Mouse (Mus musculus) hindbrain, embryonic 12.5 days (tissue): ENCODE measurements around the gene Gtf2h3. TPM values are rescaled to one million over a fixed set of nuclear protein-coding genes. Genes with fewer than 3 reads are reported as not detected.
A peak's percentile ranks its signal among the peaks of the same experiment; 100 is the strongest.

Source experiments
- ATAC-seq: fragments of 200-750 bp; cut with Nextera tagmentation; 2 replicates; pipeline ENCODE4 v1.8.0; 2017; ENCODE audit warnings: moderate TSS enrichment; ENCODE audit not compliant: low FRiP score
- H3K27ac ChIP-seq: fragments of 300-500 bp; sonication (generic); 2 replicates; pipeline ENCODE4 v1.5.1; 2016; ENCODE audit warnings: mild to moderate bottlenecking
- H3K27me3 ChIP-seq: fragments of 300-500 bp; sonication (generic); 2 replicates; pipeline ENCODE4 v1.6.1; 2016; ENCODE audit warnings: mild to moderate bottlenecking
- H3K36me3 ChIP-seq: fragments of 300-500 bp; sonication (generic); 2 replicates; pipeline ENCODE4 v1.6.1; 2016; ENCODE audit warnings: mild to moderate bottlenecking
- H3K4me1 ChIP-seq: fragments of 300-500 bp; sonication (generic); 2 replicates; pipeline ENCODE4 v1.6.1; 2016
- H3K4me2 ChIP-seq: fragments of 300-500 bp; sonication (generic); replicated peaks from 2 replicates; pipeline ENCODE4 v1.6.1; 2016; ENCODE audit warnings: mild to moderate bottlenecking
- H3K4me3 ChIP-seq: fragments of 300-500 bp; sonication (generic); 2 replicates; pipeline ENCODE4 v1.5.1; 2016; ENCODE audit warnings: mild to moderate bottlenecking
- H3K9ac ChIP-seq: fragments of 300-500 bp; sonication (generic); 2 replicates; pipeline ENCODE4 v1.6.1; 2016; ENCODE audit warnings: mild to moderate bottlenecking, moderate library complexity
- H3K9me3 ChIP-seq: fragments of 300-500 bp; sonication (generic); replicated peaks from 2 replicates; pipeline ENCODE4 v1.6.1; 2016; ENCODE audit warnings: mild to moderate bottlenecking
- WGBS: fragments of 180-500 bp; shearing (Covaris S2); methylation state at CpG from one replicate; pipeline ENCODE4 v1.1.7; 2016; 5-methylcytosine and 5-hydroxymethylcytosine counted together
- polyA plus RNA-seq: library from polyadenylated mRNA; unstranded; fragments of >200 nt; fragmentation: Nextera tagmentation; extraction: Ambion mirVana; gene quantifications from 2 replicates; pipeline ENCODE4 v1.2.1, GENCODE M21; 2016

Gene Gtf2h3
- polyA plus RNA-seq = 65.6 and 71.0 TPM in 2 replicates

DNA sequence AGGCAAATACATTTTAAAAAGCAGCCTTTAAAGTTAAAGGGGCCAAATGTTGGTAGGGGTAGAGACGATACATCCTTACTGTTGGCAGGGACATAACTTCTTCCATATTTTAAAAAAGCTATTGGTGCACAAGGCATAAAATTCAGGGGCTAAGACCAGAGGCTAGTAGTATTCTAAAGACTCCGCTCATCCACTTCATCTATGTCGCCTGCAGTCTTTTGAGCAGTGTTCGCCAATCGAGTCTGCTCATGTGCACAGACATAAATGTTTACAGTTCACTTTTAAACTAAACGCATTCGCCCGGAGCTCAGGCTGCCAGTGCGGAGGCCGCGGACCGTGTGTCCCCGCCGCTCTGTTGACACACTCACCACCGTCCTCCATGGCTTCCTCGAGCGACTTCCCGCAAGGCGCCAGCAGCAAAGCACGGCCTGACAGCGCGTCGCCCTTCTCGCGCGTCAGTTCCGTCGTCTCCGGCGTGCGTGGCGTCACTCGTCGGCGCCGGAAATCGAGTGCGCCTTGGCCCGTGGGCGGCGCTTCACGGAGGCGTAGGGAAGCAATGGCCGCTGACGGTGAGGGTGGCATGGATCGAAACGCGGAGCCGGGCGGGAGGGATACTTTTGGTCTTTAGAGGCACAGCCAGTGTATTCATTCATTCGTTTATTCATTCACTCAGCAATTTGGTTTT, at the start of gene Gtf2h3, which contains the start of gene Eif2b1:
Gene Gtf2h3, plus strand, starts transcription at position 508 of the 685 bp plus-strand sequence.
Gene Eif2b1, minus strand, starts transcription at position 499 of the 685 bp plus-strand sequence.
- Histone ChIP-seq H3K27me3 (no peaks in the 10 kb centered on the region), H3K9ac (peak within 1 kb of the TSS; percentile 73), H3K4me1 (peaks cover 19% of the 10 kb centered on the region), H3K9me3 (no peaks in the 10 kb centered on the region), H3K27ac (peak within 1 kb of the TSS; percentile 19; the same call in 1 of the 2 replicates), H3K36me3 (peaks cover 43% of the 10 kb centered on the region), H3K4me3 (peak within 1 kb of the TSS; percentile 62), H3K4me2 (peak within 1 kb of the TSS; percentile 77)
- 1% methylated on average over 51 of the region's 51 CpGs for WGBS
- ATAC-seq = peak; percentile 89

DNA sequence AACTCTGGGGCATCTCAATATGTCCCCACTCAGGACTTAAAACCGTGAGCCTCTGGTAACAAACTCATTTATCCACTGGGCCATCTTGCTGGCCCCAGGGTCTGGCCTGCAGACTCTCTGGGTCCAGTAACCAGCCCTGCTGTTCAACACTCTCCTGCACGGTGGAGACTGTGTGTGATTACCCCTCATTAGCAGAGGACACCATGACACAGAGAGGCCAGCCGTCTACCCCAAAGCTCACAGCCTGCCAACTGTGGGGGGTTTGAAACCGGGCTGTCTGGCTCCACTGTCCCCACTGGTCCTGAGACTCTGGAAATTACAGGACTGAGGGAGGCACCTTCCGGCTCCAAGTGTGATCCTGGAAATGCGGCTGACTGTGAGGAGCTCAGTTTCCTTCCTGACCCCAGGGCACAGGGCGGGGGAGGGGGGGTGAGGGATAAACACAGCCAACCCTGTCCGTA, 49.7 kb upstream of the Gtf2h3 start:
- 30% methylated on average over 8 of the region's 8 CpGs for WGBS
- peak overlapping the region; percentile 81 for H3K4me3 ChIP-seq
- peak overlapping the region; percentile 73 for H3K4me2 ChIP-seq
- H3K27me3 ChIP-seq = no peaks in the 10 kb centered on the region
- H3K9ac ChIP-seq = peak overlapping the region; percentile 53; the same call in 1 of the 2 replicates
- ATAC-seq = no peak
- H3K4me1 ChIP-seq = peaks cover 38% of the 10 kb centered on the region
- H3K27ac ChIP-seq = no peak overlapping the region
- H3K36me3 ChIP-seq = no peaks in the 10 kb centered on the region
- no peaks in the 10 kb centered on the region for H3K9me3 ChIP-seq

DNA sequence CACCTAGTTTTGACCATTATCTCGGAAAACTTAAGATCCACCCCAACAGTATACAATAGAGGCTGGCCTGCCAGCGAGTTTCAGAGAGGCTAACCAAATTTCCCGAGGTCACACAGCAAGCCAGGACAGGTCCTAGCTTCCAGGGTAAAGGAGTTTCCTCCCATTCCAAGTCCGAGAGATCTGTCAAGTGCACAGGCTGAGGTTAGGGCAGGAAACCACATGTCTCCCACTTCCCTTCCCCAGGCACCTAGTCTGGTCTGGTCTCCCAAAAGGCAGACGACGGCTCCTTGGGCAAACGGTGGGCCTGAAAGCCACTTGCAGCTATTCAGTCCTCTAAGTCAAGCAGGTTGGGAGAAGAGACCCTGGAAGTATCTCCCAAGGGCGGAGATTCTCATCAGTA, 49.2 kb upstream of the Gtf2h3 start:
- WGBS = 58% methylated on average over 8 of the region's 8 CpGs
- peak overlapping the region; percentile 81 for H3K4me3 ChIP-seq
- peak overlapping the region; percentile 75; the same call in 1 of the 2 replicates for H3K9ac ChIP-seq
- H3K27ac ChIP-seq = no peak overlapping the region
- no peaks in the 10 kb centered on the region for H3K27me3 ChIP-seq
- H3K4me2 ChIP-seq = peak overlapping the region; percentile 73
- H3K36me3 ChIP-seq = no peaks in the 10 kb centered on the region
- H3K9me3 ChIP-seq = no peaks in the 10 kb centered on the region
- no peak for ATAC-seq
- peaks cover 38% of the 10 kb centered on the region for H3K4me1 ChIP-seq

DNA sequence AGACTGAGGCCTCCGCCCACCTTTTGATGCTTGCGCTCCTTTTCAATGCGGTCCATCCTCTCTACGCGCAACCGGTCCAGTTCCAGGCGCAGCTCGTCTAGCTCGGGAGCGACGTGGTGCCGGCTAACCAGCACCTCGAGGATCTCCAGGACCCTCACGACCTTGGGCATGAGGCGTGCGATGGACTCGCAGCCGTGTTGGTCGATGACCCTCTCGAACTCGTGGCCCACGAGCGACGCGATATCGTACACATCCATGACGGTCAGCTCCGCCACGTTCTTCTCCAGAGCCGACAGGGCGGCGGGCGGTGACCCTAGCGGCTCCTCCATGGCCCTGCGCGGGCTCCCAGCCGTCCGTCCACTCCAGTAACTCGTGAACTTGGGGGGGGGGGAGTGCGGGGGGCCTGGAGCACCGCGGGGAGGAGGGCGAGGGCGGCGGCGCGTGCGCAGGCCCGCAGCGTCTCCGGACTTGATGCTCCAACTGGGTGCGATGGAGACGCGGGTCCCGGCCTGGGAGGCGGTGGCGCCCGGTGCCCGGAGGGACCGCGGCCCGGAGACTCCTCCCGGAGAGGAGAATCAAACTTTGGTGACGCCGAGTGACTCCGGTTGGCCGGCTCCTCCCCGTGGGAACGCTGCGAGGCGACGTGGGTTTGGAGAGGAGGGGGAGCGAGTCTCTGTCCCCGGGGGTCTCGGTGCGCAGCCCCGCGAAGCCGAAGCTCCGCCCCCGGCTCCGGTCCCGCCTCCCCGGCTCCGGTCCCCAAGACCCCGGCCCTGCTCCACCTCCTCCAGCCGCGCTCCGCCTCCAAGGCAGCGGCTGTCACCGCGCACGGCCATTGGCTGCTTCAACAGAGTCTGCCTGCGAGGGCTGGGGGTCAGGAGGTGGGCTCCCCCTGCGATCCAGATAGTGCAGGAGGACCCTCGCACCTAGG, 48.0 kb upstream of the Gtf2h3 start, which contains the start of gene Rilpl1:
Gene Rilpl1, minus strand, starts transcription at position 737 of the 928 bp plus-strand sequence.
- Histone ChIP-seq H3K4me1 (peaks cover 38% of the 10 kb centered on the region), H3K4me2 (peak within 1 kb of the TSS; percentile 73), H3K27me3 (0 out of 2 replicates have a peak, but pooled peaks cover 2% of the 10 kb centered on the region), H3K4me3 (peak within 1 kb of the TSS; percentile 81), H3K9me3 (no peaks in the 10 kb centered on the region), H3K36me3 (no peaks in the 10 kb centered on the region), H3K27ac (peak within 1 kb of the TSS; percentile 85), H3K9ac (peak within 1 kb of the TSS; percentile 75)
- WGBS = under 1% methylated on average over 94 of the region's 96 CpGs
- ATAC-seq = peak; percentile 91

DNA sequence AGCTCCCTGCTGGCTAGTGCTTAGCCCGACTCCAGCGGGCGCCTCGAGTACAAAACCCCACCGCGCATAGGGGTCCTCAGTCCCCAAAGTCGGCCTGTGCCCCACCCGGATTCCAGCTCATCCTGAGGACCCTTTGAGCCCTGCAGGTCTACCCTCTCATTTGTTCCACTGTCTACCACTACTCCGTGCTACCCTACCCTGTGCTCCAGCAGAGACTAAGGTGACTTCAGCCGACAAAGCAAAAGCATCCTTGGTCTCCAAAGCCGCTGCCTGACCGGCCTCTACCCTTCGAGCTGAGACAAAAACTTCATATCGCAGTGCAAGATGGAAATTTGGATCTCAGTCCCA, 47.4 kb upstream of the Gtf2h3 start:
- Histone ChIP-seq H3K9me3 (no peaks in the 10 kb centered on the region), H3K4me1 (peaks cover 38% of the 10 kb centered on the region), H3K27me3 (0 out of 2 replicates have a peak, but pooled peaks cover 3% of the 10 kb centered on the region), H3K9ac (peak overlapping the region; percentile 75), H3K36me3 (no peaks in the 10 kb centered on the region), H3K4me2 (peak overlapping the region; percentile 73), H3K4me3 (peak overlapping the region; percentile 81), H3K27ac (peak overlapping the region; percentile 85)
- peak; percentile 51; the same call in 1 of the 2 replicates for ATAC-seq
- WGBS = 9% methylated on average over 14 of the region's 14 CpGs

DNA sequence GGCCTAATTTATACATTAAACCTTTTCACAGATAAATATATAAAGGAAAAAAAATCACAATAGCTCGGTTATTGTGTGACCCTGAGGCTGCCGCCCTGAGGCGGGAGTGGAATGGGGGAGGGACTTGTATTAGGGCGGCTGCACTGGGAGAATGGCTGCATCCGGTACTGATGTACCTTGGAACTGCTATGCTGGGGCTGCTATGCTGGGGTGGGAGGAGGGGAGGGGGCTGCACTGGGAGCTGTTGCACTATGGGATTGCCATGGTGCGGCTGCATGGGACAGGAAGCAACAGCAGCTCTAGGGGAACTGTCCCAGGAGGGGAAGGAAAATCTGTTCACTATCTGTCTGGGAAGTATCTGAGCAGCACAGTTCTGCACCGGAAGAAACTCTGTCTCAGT, 46.5 kb upstream of the Gtf2h3 start:
- Histone ChIP-seq H3K9me3 (no peaks in the 10 kb centered on the region), H3K36me3 (no peaks in the 10 kb centered on the region), H3K4me1 (peaks cover 38% of the 10 kb centered on the region), H3K27me3 (0 out of 2 replicates have a peak, but pooled peaks cover 9% of the 10 kb centered on the region), H3K9ac (no peak overlapping the region), H3K27ac (no peak overlapping the region), H3K4me2 (no peak overlapping the region), H3K4me3 (no peak overlapping the region)
- WGBS = 36% methylated on average over 7 of the region's 7 CpGs
- no peak for ATAC-seq

DNA sequence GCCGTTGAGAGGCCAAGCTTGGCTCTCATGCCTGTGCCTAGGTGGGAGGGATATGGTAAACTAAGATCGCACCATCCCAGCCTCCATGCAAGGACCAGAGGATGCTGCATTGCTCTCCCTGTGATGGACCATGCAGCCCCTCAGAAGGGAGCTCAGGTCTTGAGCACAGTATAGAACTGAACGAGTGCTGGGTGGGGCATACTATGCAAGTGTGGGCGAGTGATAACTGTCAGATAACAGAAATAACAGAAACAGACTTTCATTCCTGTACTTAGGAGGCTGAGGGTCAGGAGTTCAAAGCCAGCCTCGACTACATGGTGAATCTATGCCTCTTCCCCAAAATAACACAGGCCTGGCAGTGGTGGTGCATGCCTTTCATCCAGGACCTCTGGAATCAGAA, 43.9 kb upstream of the Gtf2h3 start:
- no peak overlapping the region for H3K9ac ChIP-seq
- no peaks in the 10 kb centered on the region for H3K9me3 ChIP-seq
- H3K27me3 ChIP-seq = 0 out of 2 replicates have a peak, but pooled peaks cover 9% of the 10 kb centered on the region
- no peak overlapping the region for H3K27ac ChIP-seq
- no peak overlapping the region for H3K4me2 ChIP-seq
- H3K4me1 ChIP-seq = peaks cover 18% of the 10 kb centered on the region
- H3K36me3 ChIP-seq = no peaks in the 10 kb centered on the region
- WGBS = 67% methylated on average over 5 of the region's 5 CpGs
- ATAC-seq = no peak
- no peak overlapping the region for H3K4me3 ChIP-seq

DNA sequence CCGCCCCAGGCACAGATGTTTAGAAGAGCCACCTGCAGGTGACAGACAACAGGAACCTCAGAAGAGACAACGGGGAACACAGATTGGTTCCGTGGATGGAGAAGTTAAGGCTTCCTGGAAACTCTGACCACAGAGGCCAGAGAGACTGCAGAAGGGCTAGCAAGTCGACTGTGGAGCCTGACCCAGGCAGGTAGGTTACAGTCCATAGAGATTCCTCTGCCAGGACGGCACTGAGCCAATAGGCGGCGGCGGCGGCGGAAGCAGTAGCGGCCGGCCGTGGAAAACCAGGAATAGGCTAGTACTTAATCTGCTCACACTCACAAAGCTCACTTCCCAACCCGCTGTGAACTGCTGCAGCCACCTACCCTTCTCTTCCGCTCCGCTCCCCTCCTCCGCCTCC, 42.2 kb upstream of the Gtf2h3 start:
- Histone ChIP-seq H3K9me3 (no peaks in the 10 kb centered on the region), H3K27me3 (0 out of 2 replicates have a peak, but pooled peaks cover 9% of the 10 kb centered on the region), H3K4me1 (peaks cover 8% of the 10 kb centered on the region), H3K4me2 (peak overlapping the region; percentile 27), H3K36me3 (no peaks in the 10 kb centered on the region), H3K9ac (peak overlapping the region; percentile 49; the same call in 1 of the 2 replicates), H3K4me3 (peak overlapping the region; percentile 7; the same call in 1 of the 2 replicates), H3K27ac (peak overlapping the region; percentile 12; the same call in 1 of the 2 replicates)
- 8% methylated on average over 17 of the region's 17 CpGs for WGBS
- no peak for ATAC-seq

DNA sequence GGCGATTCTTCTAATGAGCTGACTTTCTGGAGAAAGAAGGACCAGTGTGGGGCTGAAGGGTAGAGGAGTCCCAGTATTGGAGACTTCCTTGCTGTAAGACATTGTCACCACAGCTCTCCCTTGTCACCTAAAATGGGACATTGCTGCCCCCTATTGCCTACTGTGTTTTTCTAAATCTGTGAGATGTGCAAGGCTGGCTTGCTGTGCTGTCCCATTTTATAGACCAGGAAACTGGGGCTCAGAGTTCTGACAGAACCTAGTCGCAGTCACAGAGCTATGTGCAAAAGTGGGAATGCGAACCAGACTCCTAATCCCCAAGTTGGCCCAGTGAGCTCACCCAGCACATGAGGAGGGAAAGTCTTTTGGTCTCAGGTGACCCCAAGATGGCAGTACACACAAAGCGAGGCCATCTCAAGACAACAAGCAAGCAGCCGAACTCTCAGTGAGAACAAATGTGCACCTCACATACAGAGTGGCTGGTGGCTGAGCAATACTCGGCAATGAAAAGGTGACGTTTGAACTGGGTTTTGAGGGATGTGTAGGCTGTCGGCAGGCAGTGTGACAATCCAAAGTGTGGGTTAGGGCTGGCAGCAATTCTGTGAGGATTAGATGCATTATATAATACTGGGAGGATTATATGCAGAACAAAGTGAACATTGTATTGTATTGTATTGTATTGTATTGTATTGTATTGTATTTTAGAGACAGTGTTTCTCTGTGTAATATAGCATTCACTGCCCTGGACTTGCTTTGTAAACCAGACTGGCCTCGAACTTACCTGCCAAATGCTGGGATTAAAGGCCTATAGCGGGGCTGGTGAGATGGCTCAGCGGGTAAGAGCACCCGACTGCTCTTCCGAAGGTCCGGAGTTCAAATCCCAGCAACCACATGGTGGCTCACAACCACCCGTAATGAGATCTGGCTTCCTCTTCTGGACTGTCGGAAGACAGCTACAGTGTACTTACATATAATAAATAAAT, 39.8 kb upstream of the Gtf2h3 start:
- H3K27me3 ChIP-seq = 0 out of 2 replicates have a peak, but pooled peaks cover 9% of the 10 kb centered on the region
- ATAC-seq = no peak
- no peak overlapping the region for H3K4me2 ChIP-seq
- 77% methylated on average over 15 of the region's 16 CpGs for WGBS
- no peaks in the 10 kb centered on the region for H3K9me3 ChIP-seq
- peaks cover 6% of the 10 kb centered on the region; the same call in 1 of the 2 replicates for H3K36me3 ChIP-seq
- no peak overlapping the region for H3K4me3 ChIP-seq
- H3K4me1 ChIP-seq = peaks cover 11% of the 10 kb centered on the region
- H3K9ac ChIP-seq = no peak overlapping the region
- H3K27ac ChIP-seq = no peak overlapping the region

DNA sequence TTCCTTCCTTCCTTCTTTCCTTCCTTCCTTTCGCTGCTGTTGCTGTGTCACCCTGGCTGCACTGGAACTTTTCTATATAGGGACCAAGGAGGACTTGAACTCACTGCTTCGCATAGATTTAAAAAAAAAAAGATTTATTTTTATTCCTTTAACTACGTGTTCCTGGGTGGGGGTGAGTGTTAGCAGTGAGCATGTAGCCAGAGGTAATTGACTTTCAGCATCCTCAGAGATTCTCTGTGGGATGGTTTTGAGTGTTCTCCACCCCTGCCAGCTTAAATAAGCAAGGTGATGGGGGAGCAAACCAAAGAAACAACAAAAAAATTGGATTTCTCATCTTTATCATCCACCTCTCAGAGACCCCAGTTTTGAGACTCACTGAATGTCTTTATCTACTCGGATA, 39.0 kb upstream of the Gtf2h3 start:
- Histone ChIP-seq H3K9me3 (no peaks in the 10 kb centered on the region), H3K27ac (peak overlapping the region; percentile 73), H3K4me2 (peak overlapping the region; percentile 42), H3K9ac (no peak overlapping the region), H3K4me1 (peaks cover 11% of the 10 kb centered on the region), H3K27me3 (0 out of 2 replicates have a peak, but pooled peaks cover 9% of the 10 kb centered on the region), H3K36me3 (peaks cover 14% of the 10 kb centered on the region), H3K4me3 (peak overlapping the region; percentile 97; the same call in 1 of the 2 replicates)
- 80% methylated on average over 4 of the region's 4 CpGs for WGBS
- ATAC-seq = no peak

DNA sequence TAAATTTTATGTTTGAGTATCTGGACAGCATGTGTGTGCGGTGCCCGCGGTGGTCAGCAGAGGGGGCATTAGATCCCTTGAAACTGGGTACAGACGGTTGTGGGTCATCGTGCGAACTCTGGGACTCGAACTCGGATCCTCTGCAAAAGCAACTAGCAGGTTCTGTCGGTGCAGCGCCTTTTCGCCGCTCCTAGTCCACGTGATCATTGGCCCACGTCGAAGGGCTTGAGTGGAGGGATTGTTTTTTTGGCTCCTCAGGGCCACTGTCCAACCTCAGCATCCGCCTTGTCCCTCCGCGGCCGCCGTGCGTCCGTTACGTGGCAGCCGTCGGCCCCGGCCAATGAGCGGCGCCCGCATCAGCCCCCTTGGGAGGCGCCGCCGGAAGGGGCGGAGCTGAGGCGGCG, 38.6 kb upstream of the Gtf2h3 start, which contains the start of gene Tmed2:
Gene Tmed2, plus strand, starts transcription at position 313 of the 404 bp plus-strand sequence.
- 0 out of 2 replicates have a peak, but pooled peaks cover 9% of the 10 kb centered on the region for H3K27me3 ChIP-seq
- ATAC-seq = peak; percentile 96
- H3K9ac ChIP-seq = peak within 1 kb of the TSS; percentile 95
- under 1% methylated on average over 35 of the region's 35 CpGs for WGBS
- H3K9me3 ChIP-seq = no peaks in the 10 kb centered on the region
- peaks cover 11% of the 10 kb centered on the region for H3K4me1 ChIP-seq
- H3K4me3 ChIP-seq = peak within 1 kb of the TSS; percentile 97
- H3K4me2 ChIP-seq = peak within 1 kb of the TSS; percentile 83
- H3K36me3 ChIP-seq = peaks cover 19% of the 10 kb centered on the region
- peak within 1 kb of the TSS; percentile 84 for H3K27ac ChIP-seq
